8 mouse cellular contexts compared by ENCODE assay signal in genomic region chr7:19271238-19272172, GRCm38 (mm10). TPM values are rescaled to one million over a fixed set of nuclear protein-coding genes. Genes with fewer than 3 reads are reported as not detected.
A peak's percentile ranks its signal among the peaks of the same experiment; 100 is the strongest.
DNase-seq lines count a peak whose midpoint lies in the region; ATAC-seq and TF ChIP-seq lines count a peak whose summit lies in the region.

Gene Vasp, minus strand, starts transcription at chr7:19271817.

- no peaks in the 10 kb centered on the region for H3K9me3 ChIP-seq in kidney, embryonic 14.5 days (ENCODE audit: control insufficient read depth, low read length)
- no peaks in the 10 kb centered on the region; the same call in 1 of the 2 replicates for H3K9me3 ChIP-seq in limb, embryonic 15.5 days
- no peaks in the 10 kb centered on the region for H3K9me3 ChIP-seq in midbrain, postnatal 0 days (ENCODE audit: low read length)

- H3K36me3 ChIP-seq in C2C12 (ENCODE audit: control insufficient read depth, insufficient read depth) = peaks cover 10% of the 10 kb centered on the region
- H3K36me3 ChIP-seq in kidney, embryonic 14.5 days (ENCODE audit: control insufficient read depth, insufficient read depth, low read length) = peaks cover 4% of the 10 kb centered on the region; the same call in 1 of the 2 replicates
- peaks cover 8% of the 10 kb centered on the region; the same call in 1 of the 2 replicates for H3K36me3 ChIP-seq in limb, embryonic 15.5 days
- H3K36me3 ChIP-seq in midbrain, postnatal 0 days (ENCODE audit: insufficient read depth, low read length) = no peaks in the 10 kb centered on the region

- peaks cover 13% of the 10 kb centered on the region; the same call in 1 of the 2 replicates for H3K4me1 ChIP-seq in embryonic fibroblast, embryonic 13.5 days (ENCODE audit: control insufficient read depth, insufficient read depth, low read length)
- peaks cover 20% of the 10 kb centered on the region for H3K4me1 ChIP-seq in kidney, embryonic 14.5 days (ENCODE audit: control insufficient read depth, insufficient read depth, low read length)
- peaks cover 33% of the 10 kb centered on the region for H3K4me1 ChIP-seq in limb, embryonic 15.5 days
- H3K4me1 ChIP-seq in midbrain, postnatal 0 days (ENCODE audit: insufficient read depth, low read length) = peaks cover 4% of the 10 kb centered on the region; the same call in 1 of the 2 replicates

- no peak for TF ChIP-seq CTCF in C2C12 (IDR thresholded peaks at IDR 0.05; ENCODE audit: control insufficient read depth, insufficient read depth, insufficient read length)
- TF ChIP-seq CTCF in embryonic fibroblast, embryonic 13.5 days (IDR thresholded peaks at IDR 0.05; ENCODE audit: borderline replicate concordance, insufficient read depth, low read length) = no peak
- TF ChIP-seq CTCF in midbrain, postnatal 0 days (IDR thresholded peaks at IDR 0.05) = peak; percentile 31

- H3K4me2 ChIP-seq in kidney, embryonic 14.5 days (replicated peaks; ENCODE audit: low read depth, low read length) = peak within 1 kb of the TSS; percentile 96
- H3K4me2 ChIP-seq in limb, embryonic 15.5 days = peak within 1 kb of the TSS; percentile 95
- peak within 1 kb of the TSS; percentile 88 for H3K4me2 ChIP-seq in midbrain, postnatal 0 days (ENCODE audit: low read depth, low read length, poor library complexity, severe bottlenecking)

- H3K79me3 ChIP-seq in C2C12 (ENCODE audit: low read depth) = peaks cover 36% of the 10 kb centered on the region

- peak within 1 kb of the TSS; percentile 93 for H3K27ac ChIP-seq in embryonic fibroblast, embryonic 13.5 days (ENCODE audit: insufficient read depth, low read length)
- H3K27ac ChIP-seq in kidney, embryonic 14.5 days (ENCODE audit: low read depth, low read length) = peak within 1 kb of the TSS; percentile 96
- peak within 1 kb of the TSS; percentile 97 for H3K27ac ChIP-seq in limb, embryonic 15.5 days
- H3K27ac ChIP-seq in midbrain, postnatal 0 days (ENCODE audit: low read depth, low read length) = peak within 1 kb of the TSS; percentile 75

- H3K79me2 ChIP-seq in C2C12 (ENCODE audit: control insufficient read depth, insufficient read depth) = peaks cover 51% of the 10 kb centered on the region

- peak within 1 kb of the TSS; percentile 94 for H3K9ac ChIP-seq in kidney, embryonic 14.5 days (ENCODE audit: low read depth, low read length)
- peak within 1 kb of the TSS; percentile 87 for H3K9ac ChIP-seq in limb, embryonic 15.5 days
- H3K9ac ChIP-seq in midbrain, postnatal 0 days (replicated peaks; ENCODE audit: low read length, poor library complexity, severe bottlenecking) = peak within 1 kb of the TSS; percentile 77

- H3K27me3 ChIP-seq in C2C12 (ENCODE audit: control insufficient read depth, insufficient read depth, insufficient read length) = no peaks in the 10 kb centered on the region
- no peaks in the 10 kb centered on the region for H3K27me3 ChIP-seq in kidney, embryonic 14.5 days (ENCODE audit: control insufficient read depth, insufficient read depth, low read length)
- H3K27me3 ChIP-seq in limb, embryonic 15.5 days = no peaks in the 10 kb centered on the region
- H3K27me3 ChIP-seq in midbrain, postnatal 0 days (ENCODE audit: insufficient read depth, low read length) = no peaks in the 10 kb centered on the region; the same call in 1 of the 2 replicates

- H3ac ChIP-seq in C2C12 (ENCODE audit: control insufficient read depth, insufficient read length, low read depth) = peak within 1 kb of the TSS; percentile 89

- ATAC-seq in kidney, embryonic 14.5 days (ENCODE audit: low FRiP score, low TSS enrichment) = peak; percentile 68
- peak; percentile 68 for ATAC-seq in limb, embryonic 15.5 days (ENCODE audit: insufficient number of reproducible peaks, low FRiP score, low TSS enrichment, low read depth)
- ATAC-seq in midbrain, postnatal 0 days (ENCODE audit: low FRiP score) = peak; percentile 77

- peak; percentile 89 for TF ChIP-seq POLR2A in embryonic fibroblast, embryonic 13.5 days (IDR thresholded peaks at IDR 0.05; ENCODE audit: low read depth, low read length)

- under 1% methylated on average over 61 of the region's 62 CpGs for WGBS in kidney, embryonic 14.5 days
- WGBS in limb, embryonic 15.5 days = under 1% methylated on average over 62 of the region's 62 CpGs
- WGBS in midbrain, postnatal 0 days = under 1% methylated on average over 56 of the region's 62 CpGs

- DNase-seq in brain, adult 2 months (ENCODE audit: low read depth, low spot score) = peak; percentile 93
- DNase-seq in heart, adult 9 months (ENCODE audit: low spot score in 2 of 2) = peak; percentile 90 to 91
- peak; percentile 89 for DNase-seq in midbrain, postnatal 0 days (ENCODE audit: low spot score)
- DNase-seq in spleen, postnatal 14 days (ENCODE audit: low spot score in 2 of 2) = peak; percentile 70 to 75

- H3K4me3 ChIP-seq in C2C12 (ENCODE audit: insufficient read depth, poor library complexity, severe bottlenecking) = peak within 1 kb of the TSS; percentile 74
- H3K4me3 ChIP-seq in embryonic fibroblast, embryonic 13.5 days (ENCODE audit: insufficient read depth, low read length) = peak within 1 kb of the TSS; percentile 98
- H3K4me3 ChIP-seq in kidney, embryonic 14.5 days (ENCODE audit: low read length) = peak within 1 kb of the TSS; percentile 97
- peak within 1 kb of the TSS; percentile 98 for H3K4me3 ChIP-seq in limb, embryonic 15.5 days
- H3K4me3 ChIP-seq in midbrain, postnatal 0 days (ENCODE audit: low read depth, low read length) = peak within 1 kb of the TSS; percentile 88

TF ChIP-seq in C2C12, 6 proteins besides CTCF, POLR2A, EP300 and RAD21:
- no peak for TF ChIP-seq MAX (IDR thresholded peaks at IDR 0.05)
- no peak for TF ChIP-seq MYOD1 (IDR thresholded peaks at IDR 0.05; ENCODE audit: control insufficient read depth, insufficient read length, low read depth)
- TF ChIP-seq USF1 (IDR thresholded peaks at IDR 0.05; ENCODE audit: low read depth) = no peak
- no peak for TF ChIP-seq CEBPB (IDR thresholded peaks at IDR 0.05; ENCODE audit: low read depth)
- no peak for TF ChIP-seq MYOG (IDR thresholded peaks at IDR 0.05; ENCODE audit: control insufficient read depth, extremely low read depth, insufficient read length)
- no peak for TF ChIP-seq FOSL1 (IDR thresholded peaks at IDR 0.05; ENCODE audit: insufficient read depth, low read length, poor library complexity, severe bottlenecking)

RNA-seq across cellular contexts. Expression of gene Vasp, which starts in this region (rescaled TPM):
- polyA plus RNA-seq in C2C12 (2012; fragmentation: generic; extraction: Trizol) = 145 TPM
- 161 and 186 TPM in 2 replicates for polyA plus RNA-seq in embryonic fibroblast, embryonic 13.5 days (2011; ENCODE audit: insufficient read length, low read depth, missing spikeins)
- polyA plus RNA-seq in kidney, embryonic 14.5 days (2014; fragmentation: Nextera tagmentation; extraction: Ambion mirVana) = 54.2 and 56.5 TPM in 2 replicates
- 73.8 and 84.0 TPM in 2 replicates for polyA plus RNA-seq in limb, embryonic 15.5 days (2015; fragmentation: Nextera tagmentation; extraction: Ambion mirVana)
- total RNA-seq in midbrain, postnatal 0 days (2014; rRNA removed) = 50.9 and 56.9 TPM in 2 replicates
- 31.4 and 32.3 TPM in 2 replicates for polyA plus RNA-seq in midbrain, postnatal 0 days (2015; fragmentation: Nextera tagmentation; extraction: Ambion mirVana)

Comparison
In these comparisons a context has a peak if more than half of its experiments do, and no peak if none do; other contexts are left out.
1. Peak in every context shown above with its lines: DNase-seq, ATAC-seq, H3K4me3 ChIP-seq and H3K27ac ChIP-seq.